Mouse (Mus musculus) kidney, postnatal 4 days (tissue): ENCODE measurements around the gene 9430038I01Rik.

Source experiments
- DNase-seq, 2 experiments: peaks; one replicate each; pipeline ENCODE4 v3.0.0; 2021; ENCODE audit warnings: mixed read lengths in 2 of 2

The 9430038I01Rik gene

GRCm38 (mm10) chr7:137365056-137365455 lies 45.5 kb downstream of the 9430038I01Rik start:
- DNase-seq = no peak

- no peak for DNase-seq
Measured at GRCm38 (mm10) chr7:137364571-137364970, 46.0 kb downstream of the 9430038I01Rik start.

GRCm38 (mm10) chr7:137346860-137347259 lies 63.7 kb downstream of the 9430038I01Rik start:
- peak; percentile 6 to 8 for DNase-seq

- no peak for DNase-seq
Measured at GRCm38 (mm10) chr7:137346068-137346467, 64.5 kb downstream of the 9430038I01Rik start.

GRCm38 (mm10) chr7:137333951-137334350 lies 76.6 kb downstream of the 9430038I01Rik start:
- no peak for DNase-seq
